Mouse (Mus musculus) C2C12 (cell line): Measurements from ENCODE around the gene Rtn4r. TPM values are rescaled to one million over a fixed set of nuclear protein-coding genes. Genes with fewer than 3 reads are reported as not detected.
A peak's percentile ranks its signal among the peaks of the same experiment; 100 is the strongest.

Source experiments
- H3K27me3 ChIP-seq: one replicate; pipeline ENCODE4 v1.6.1; 2011; ENCODE audit not compliant: control insufficient read depth, insufficient read depth, insufficient read length
- H3K36me3 ChIP-seq: one replicate; pipeline ENCODE4 v1.6.1; 2011; ENCODE audit not compliant: control insufficient read depth, insufficient read depth
- H3K4me3 ChIP-seq: one replicate; pipeline ENCODE4 v1.5.1; 2011; ENCODE audit warnings: mild to moderate bottlenecking, control low read depth; ENCODE audit not compliant: poor library complexity, insufficient read depth, severe bottlenecking
- H3K79me2 ChIP-seq: one replicate; pipeline ENCODE4 v1.6.1; 2011; ENCODE audit not compliant: control insufficient read depth, insufficient read depth
- H3K79me3 ChIP-seq: one replicate; pipeline ENCODE4 v1.6.1; 2011; ENCODE audit warnings: low read depth, control low read depth
- H3ac ChIP-seq: one replicate; pipeline ENCODE3; 2011; ENCODE audit warnings: low read depth; ENCODE audit not compliant: control insufficient read depth, insufficient read length
- CEBPB ChIP-seq: IDR thresholded peaks from one replicate; pipeline ENCODE4 v1.6.1; 2011; ENCODE audit warnings: low read depth, mild to moderate bottlenecking, control low read depth, moderate library complexity
- CTCF ChIP-seq: IDR thresholded peaks from one replicate; pipeline ENCODE4 v1.5.1; 2011; ENCODE audit not compliant: control insufficient read depth, insufficient read depth, insufficient read length
- FOSL1 ChIP-seq: IDR thresholded peaks from one replicate; pipeline ENCODE4 v1.8.0; 2011; ENCODE audit warnings: mild to moderate bottlenecking, low read length; ENCODE audit not compliant: poor library complexity, insufficient read depth, severe bottlenecking
- MAX ChIP-seq: IDR thresholded peaks from one replicate; pipeline ENCODE4 v1.6.1; 2011; ENCODE audit warnings: mild to moderate bottlenecking, control low read depth
- MYOD1 ChIP-seq: IDR thresholded peaks from one replicate; pipeline ENCODE4 v1.6.1; 2011; ENCODE audit warnings: low read depth; ENCODE audit not compliant: control insufficient read depth, insufficient read length
- MYOG ChIP-seq: IDR thresholded peaks from one replicate; pipeline ENCODE4 v1.6.1; 2011; ENCODE audit not compliant: control insufficient read depth, insufficient read length; ENCODE audit errors: extremely low read depth
- USF1 ChIP-seq: IDR thresholded peaks from one replicate; pipeline ENCODE4 v1.6.1; 2011; ENCODE audit warnings: low read depth, mild to moderate bottlenecking, control low read depth, moderate library complexity
- polyA plus RNA-seq: library from polyadenylated mRNA; unstranded; fragments of >200 nt; fragmentation: generic; extraction: Trizol; gene quantifications from one replicate; pipeline ENCODE4 v1.2.1, GENCODE M21; 2012; ENCODE audit warnings: missing spikeins

The Rtn4r gene
- polyA plus RNA-seq, 1 experiment, result 0.11 TPM

- Histone ChIP-seq H3K36me3 (no peaks in the 10 kb centered on the region), H3K27me3 (no peaks in the 10 kb centered on the region), H3K79me3 (no peaks in the 10 kb centered on the region), H3ac (no peak overlapping the region), H3K4me3 (no peak overlapping the region), H3K79me2 (no peaks in the 10 kb centered on the region)
- TF ChIP-seq MAX, result no peak
- TF ChIP-seq MYOD1, result no peak
- no peak for TF ChIP-seq MYOG
- TF ChIP-seq FOSL1, result no peak
- TF ChIP-seq CEBPB, result no peak
- no peak for TF ChIP-seq CTCF
- TF ChIP-seq USF1, result no peak
These were observed 45.2 kb upstream of the Rtn4r start for GRCm38 (mm10) chr16:18082291-18082690.

DNA sequence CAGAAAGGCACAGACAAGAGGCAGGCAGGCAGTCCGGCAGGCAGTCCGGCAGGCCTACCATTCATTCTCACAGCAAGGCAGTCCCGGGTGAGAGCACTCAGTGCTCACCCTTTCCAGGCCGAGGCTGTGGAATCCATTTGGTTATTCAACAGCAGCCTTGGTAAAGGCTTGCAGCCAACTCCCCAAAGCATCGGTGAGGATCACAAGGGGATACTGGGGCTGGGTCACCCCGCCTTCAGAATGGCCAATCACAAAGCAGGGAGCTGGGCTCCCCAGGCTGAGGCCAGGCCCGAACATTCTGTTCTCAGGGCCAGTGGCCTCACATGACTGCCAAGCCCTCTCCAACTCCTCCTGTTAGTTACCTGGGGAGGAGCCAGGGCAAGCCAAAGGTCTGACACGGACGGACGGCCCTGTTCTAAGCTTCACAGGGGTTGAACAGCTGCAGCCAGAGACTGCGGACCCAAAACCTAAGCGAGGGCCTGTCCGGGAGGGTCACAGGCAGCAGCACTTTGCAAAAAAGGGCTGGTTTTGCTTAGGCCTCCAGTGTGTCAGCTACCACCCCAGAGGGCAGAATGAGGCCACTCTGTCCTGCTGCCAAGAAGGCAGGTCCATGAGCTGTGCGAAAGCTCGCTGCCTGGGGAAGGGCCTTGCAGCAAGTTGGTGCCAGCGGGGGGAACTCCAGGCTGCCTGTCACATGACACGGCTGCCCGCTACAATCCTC, 44.1 kb upstream of the Rtn4r start:
- no peaks in the 10 kb centered on the region for H3K36me3 ChIP-seq
- no peak overlapping the region for H3K4me3 ChIP-seq
- H3K79me3 ChIP-seq, result no peaks in the 10 kb centered on the region
- no peak for TF ChIP-seq MYOD1
- no peak for TF ChIP-seq CTCF
- no peak for TF ChIP-seq USF1
- no peak for TF ChIP-seq MAX
- no peak for TF ChIP-seq FOSL1
- TF ChIP-seq CEBPB, result no peak
- TF ChIP-seq MYOG, result no peak
- H3K27me3 ChIP-seq, result no peaks in the 10 kb centered on the region
- H3K79me2 ChIP-seq, result no peaks in the 10 kb centered on the region
- H3ac ChIP-seq, result no peak overlapping the region

DNA sequence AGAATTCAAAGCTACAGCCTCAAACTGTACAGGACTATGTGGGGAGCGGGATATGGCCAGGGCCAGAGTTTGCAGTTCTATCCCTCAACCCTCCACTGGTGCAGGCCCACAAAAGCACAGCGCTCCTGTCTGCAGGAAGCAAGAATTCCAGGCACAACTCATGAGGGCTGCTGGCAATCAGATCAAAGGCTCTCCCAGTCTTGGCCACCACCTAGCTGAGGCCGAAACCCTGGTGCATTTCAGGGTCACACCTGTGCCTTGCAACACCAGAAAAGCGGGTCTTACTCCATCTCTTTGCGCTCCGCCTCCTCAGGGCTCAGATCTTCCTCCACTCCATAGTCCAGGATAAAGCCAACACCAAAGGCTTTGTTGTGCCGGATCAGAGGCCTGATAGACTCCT, 43.2 kb upstream of the Rtn4r start:
- TF ChIP-seq MYOD1 (no peak), CTCF (no peak), MYOG (no peak), USF1 (no peak), MAX (no peak), CEBPB (no peak), FOSL1 (no peak)
- Histone ChIP-seq H3K79me2 (no peaks in the 10 kb centered on the region), H3K27me3 (no peaks in the 10 kb centered on the region), H3K4me3 (no peak overlapping the region), H3ac (no peak overlapping the region), H3K36me3 (no peaks in the 10 kb centered on the region), H3K79me3 (no peaks in the 10 kb centered on the region)

GRCm38 (mm10) chr16:18087101-18087500, 40.3 kb upstream of the Rtn4r start:
- Histone ChIP-seq H3K36me3 (no peaks in the 10 kb centered on the region), H3K79me2 (no peaks in the 10 kb centered on the region), H3K79me3 (no peaks in the 10 kb centered on the region), H3ac (no peak overlapping the region), H3K27me3 (no peaks in the 10 kb centered on the region), H3K4me3 (no peak overlapping the region)
- no peak for TF ChIP-seq MAX
- TF ChIP-seq FOSL1, result no peak
- no peak for TF ChIP-seq CEBPB
- TF ChIP-seq CTCF, result no peak
- no peak for TF ChIP-seq MYOD1
- TF ChIP-seq MYOG, result no peak
- no peak for TF ChIP-seq USF1

DNA sequence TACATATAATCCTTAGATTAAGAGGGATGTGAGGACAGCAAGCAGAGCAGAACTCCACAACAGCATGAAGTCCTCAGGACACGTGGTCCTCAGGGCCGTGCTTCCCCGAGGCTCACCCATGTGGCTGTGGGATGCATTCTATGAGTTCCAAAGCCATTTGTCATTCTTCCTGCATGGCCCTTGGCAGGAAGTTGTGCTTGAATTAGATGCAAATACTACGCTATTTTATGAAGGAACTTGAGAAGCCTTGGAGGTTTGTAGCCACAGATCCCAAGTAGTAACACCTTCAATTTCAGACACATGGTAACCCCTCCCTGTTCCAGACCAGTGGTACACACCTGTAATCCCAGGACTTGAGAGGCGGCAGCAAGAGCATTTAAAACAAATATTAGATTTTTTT, 31.1 kb upstream of the Rtn4r start:
- no peaks in the 10 kb centered on the region for H3K36me3 ChIP-seq

More for the DNA sequence above, 31.1 kb upstream of the Rtn4r start:
- no peak overlapping the region for H3K4me3 ChIP-seq
- H3ac ChIP-seq, result no peak overlapping the region
- no peaks in the 10 kb centered on the region for H3K79me2 ChIP-seq
- peak; percentile 100 for TF ChIP-seq MAX
- peak; percentile 91 for TF ChIP-seq USF1
- TF ChIP-seq CEBPB, result no peak
- TF ChIP-seq MYOG, result no peak
- peak; percentile 21 for TF ChIP-seq MYOD1
- TF ChIP-seq FOSL1, result peak; percentile 6
- TF ChIP-seq CTCF, result no peak
- no peaks in the 10 kb centered on the region for H3K79me3 ChIP-seq
- no peaks in the 10 kb centered on the region for H3K27me3 ChIP-seq
